Mouse (Mus musculus) CH12.LX (cell line): ENCODE measurements around the gene Rwdd2a. TPM values are rescaled to one million over a fixed set of nuclear protein-coding genes. Genes with fewer than 3 reads are reported as not detected.
A peak's percentile ranks its signal among the peaks of the same experiment; 100 is the strongest.

Source experiments
- DNase-seq: peaks from one replicate; pipeline ENCODE4 v3.0.0-alpha.2; 2013; ENCODE audit errors: extremely low read depth
- H3K27ac ChIP-seq: 2 replicates; pipeline ENCODE4 v1.5.1; 2012; ENCODE audit warnings: low read depth, mild to moderate bottlenecking, control low read depth, moderate library complexity; ENCODE audit not compliant: insufficient read depth
- H3K27me3 ChIP-seq: replicated peaks from 2 replicates; pipeline ENCODE3; 2012; ENCODE audit warnings: inconsistent platforms
- H3K36me3 ChIP-seq, 2 experiments: replicated peaks in 1 of 2; 2 replicates each; pipeline versions ENCODE3 to v1.6.1; 2012; ENCODE audit warnings: inconsistent platforms in 1 of 2, low read length in 1 of 2, mild to moderate bottlenecking in 1 of 2, mixed read lengths in 1 of 2, moderate library complexity in 1 of 2; ENCODE audit not compliant: control insufficient read depth in 1 of 2, insufficient read depth in 1 of 2
- H3K4me1 ChIP-seq, 2 experiments: 2 replicates each; pipeline ENCODE4 v1.6.1; 2012; ENCODE audit warnings: inconsistent platforms in 1 of 2, moderate library complexity in 1 of 2; ENCODE audit not compliant: insufficient read depth in 2 of 2, control insufficient read depth in 1 of 2
- H3K4me2 ChIP-seq: 2 replicates; pipeline ENCODE4 v1.6.1; 2012; ENCODE audit warnings: low read depth, mild to moderate bottlenecking, control low read depth; ENCODE audit not compliant: poor library complexity, insufficient read depth, severe bottlenecking
- H3K4me3 ChIP-seq, 3 experiments: fragments of 150-350 bp in 1 of 3; sonication (generic) in 1 of 3; replicated peaks in 1 of 3; 2 replicates each; pipeline versions ENCODE3 to v1.5.1; 2011 to 2012; ENCODE audit warnings: low read depth in 2 of 3, low read length in 2 of 3, mild to moderate bottlenecking in 2 of 3, moderate library complexity in 2 of 3, control low read depth in 1 of 3, improper control_type of control experiment in 1 of 3, inconsistent platforms in 1 of 3, mixed read lengths in 1 of 3; ENCODE audit not compliant: poor library complexity in 1 of 3
- H3K79me2 ChIP-seq: replicated peaks from 2 replicates; pipeline ENCODE4 v1.6.1; 2012; ENCODE audit warnings: mild to moderate bottlenecking, moderate library complexity; ENCODE audit not compliant: control insufficient read depth, poor library complexity, insufficient read depth, severe bottlenecking; ENCODE audit errors: extremely low read depth
- H3K9ac ChIP-seq: 2 replicates; pipeline ENCODE4 v1.6.1; 2012; ENCODE audit warnings: low read depth, mild to moderate bottlenecking, control low read depth, moderate library complexity; ENCODE audit not compliant: insufficient read depth
- H3K9me3 ChIP-seq: replicated peaks from 2 replicates; pipeline ENCODE3; 2012; ENCODE audit warnings: low read length, inconsistent platforms, mixed read lengths
- CHD1 ChIP-seq: IDR thresholded peaks from 2 replicates; pipeline ENCODE4 v1.6.1; 2012; ENCODE audit warnings: low read depth, low read length, improper control_type of control experiment, inconsistent platforms
- CTCF ChIP-seq, 2 experiments: IDR thresholded peaks in 1 of 2; conservative IDR thresholded peaks in 1 of 2; 2 replicates each; pipeline ENCODE4 v1.5.1; 2011 to 2012; ENCODE audit warnings: low read depth in 2 of 2, low read length in 2 of 2, improper control_type of control experiment in 1 of 2, inconsistent platforms in 1 of 2, mild to moderate bottlenecking in 1 of 2, moderate library complexity in 1 of 2
- E2F4 ChIP-seq: IDR thresholded peaks from 2 replicates; pipeline ENCODE4 v1.6.1; 2011; ENCODE audit warnings: low read depth, low read length, improper control_type of control experiment; ENCODE audit not compliant: insufficient replicate concordance
- ELF1 ChIP-seq: IDR thresholded peaks from 2 replicates; pipeline ENCODE4 v1.6.1; 2014; ENCODE audit warnings: low read depth, mild to moderate bottlenecking, inconsistent platforms, low read length, improper control_type of control experiment
- GABPA ChIP-seq: IDR thresholded peaks from 2 replicates; pipeline ENCODE4 v1.6.1; 2012; ENCODE audit warnings: low read depth, low read length, improper control_type of control experiment, inconsistent platforms; ENCODE audit not compliant: insufficient replicate concordance
- HCFC1 ChIP-seq: IDR thresholded peaks from 2 replicates; pipeline ENCODE4 v1.6.1; 2012; ENCODE audit warnings: low read depth, mild to moderate bottlenecking, inconsistent platforms, low read length, improper control_type of control experiment
- IRF4 ChIP-seq: IDR thresholded peaks from 2 replicates; pipeline ENCODE4 v1.6.1; 2014; ENCODE audit warnings: low read depth, mild to moderate bottlenecking, inconsistent platforms, low read length, improper control_type of control experiment
- MAX ChIP-seq: IDR thresholded peaks from 2 replicates; pipeline ENCODE4 v1.6.1; 2011; ENCODE audit warnings: low read length, improper control_type of control experiment
- MEF2A ChIP-seq: IDR thresholded peaks from 2 replicates; pipeline ENCODE4 v1.6.1; 2014; ENCODE audit warnings: low read depth, mild to moderate bottlenecking, inconsistent platforms, low read length, improper control_type of control experiment, borderline replicate concordance
- MXI1 ChIP-seq: IDR thresholded peaks from 2 replicates; pipeline ENCODE4 v1.6.1; 2011; ENCODE audit warnings: mild to moderate bottlenecking, low read depth, low read length, improper control_type of control experiment
- MYC ChIP-seq: IDR thresholded peaks from 2 replicates; pipeline ENCODE4 v1.6.1; 2011; ENCODE audit warnings: low read depth, mild to moderate bottlenecking, improper control_type of control experiment, low read length
- NELFE ChIP-seq: IDR thresholded peaks from 2 replicates; pipeline ENCODE4 v1.6.1; 2011; ENCODE audit warnings: low read depth, low read length, improper control_type of control experiment
- NRF1 ChIP-seq: IDR thresholded peaks from 2 replicates; pipeline ENCODE4 v1.6.1; 2014; ENCODE audit warnings: low read depth, mild to moderate bottlenecking, inconsistent platforms, low read length, improper control_type of control experiment, moderate library complexity
- POLR2A ChIP-seq: IDR thresholded peaks from 2 replicates; pipeline ENCODE4 v1.6.1; 2011; ENCODE audit warnings: low read depth, mild to moderate bottlenecking, improper control_type of control experiment, low read length
- POLR2AphosphoS2 ChIP-seq: IDR thresholded peaks from 2 replicates; pipeline ENCODE4 v1.6.1; 2011; ENCODE audit warnings: low read depth, low read length, improper control_type of control experiment
- SIN3A ChIP-seq: IDR thresholded peaks from 2 replicates; pipeline ENCODE4 v1.6.1; 2012; ENCODE audit warnings: low read length, improper control_type of control experiment, inconsistent platforms
- TBP ChIP-seq: conservative IDR thresholded peaks from 2 replicates; pipeline ENCODE4 v1.6.1; 2011; ENCODE audit warnings: low read depth, low read length, improper control_type of control experiment
- TCF12 ChIP-seq: IDR thresholded peaks from 2 replicates; pipeline ENCODE4 v1.6.1; 2014; ENCODE audit warnings: low read depth, mild to moderate bottlenecking, inconsistent platforms, low read length, improper control_type of control experiment
- UBTF ChIP-seq: IDR thresholded peaks from 2 replicates; pipeline ENCODE4 v1.6.1; 2012; ENCODE audit warnings: low read depth, mild to moderate bottlenecking, inconsistent platforms, low read length, improper control_type of control experiment, moderate library complexity
- USF1 ChIP-seq: IDR thresholded peaks from 2 replicates; pipeline ENCODE4 v1.6.1; 2014; ENCODE audit warnings: low read depth, mild to moderate bottlenecking, inconsistent platforms, low read length, improper control_type of control experiment
- ZC3H11A ChIP-seq: IDR thresholded peaks from 2 replicates; pipeline ENCODE4 v1.6.1; 2012; ENCODE audit warnings: low read depth, mild to moderate bottlenecking, inconsistent platforms, low read length, improper control_type of control experiment
- ZMIZ1 ChIP-seq: IDR thresholded peaks from 2 replicates; pipeline ENCODE4 v1.6.1; 2012; ENCODE audit warnings: low read depth, mild to moderate bottlenecking, inconsistent platforms, low read length, improper control_type of control experiment
- ZNF384 ChIP-seq: IDR thresholded peaks from 2 replicates; pipeline ENCODE4 v1.6.1; 2012; ENCODE audit warnings: low read depth, low read length, improper control_type of control experiment, inconsistent platforms
- dilution Hi-C: fragments of 300-500 bp; cut with MboI; formaldehyde crosslinking; loops from 2 replicates; pipeline ENCODE4 v1.14.3; 2020; ENCODE audit warnings: low sequenced_read_pairs; ENCODE audit not compliant: extremely low pct_unique_long_range_greater_than_20kb, extremely low pct_ligation_motif_present
- in situ Hi-C: fragments of 300-500 bp; cut with MboI; formaldehyde crosslinking; loops from 3 replicates; pipeline ENCODE4 v1.14.3; 2019; ENCODE audit warnings: low sequenced_read_pairs, low pct_ligation_motif_present, low pct_unique_long_range_greater_than_20kb, mixed read lengths
- polyA plus RNA-seq: library from polyadenylated mRNA; unstranded; fragments of >175 nt; gene quantifications from 2 replicates; pipeline ENCODE4 v1.2.1, GENCODE M21; 2012; ENCODE audit warnings: low read depth; ENCODE audit not compliant: insufficient read length
- total RNA-seq, 2 experiments: library from RNA; depleted of rRNA; stranded (reverse); fragments of 300-350 nt in 1 of 2; fragments of >200 nt in 1 of 2; gene quantifications; 2 replicates each; pipeline ENCODE4 v1.2.3; 2012 to 2014

Rwdd2a gene
- total RNA-seq (2012; rRNA removed) (1.7 TPM in 2 replicates), total RNA-seq (2014; rRNA removed) (2.8 and 2.9 TPM in 2 replicates), polyA plus RNA-seq (2.1 and 2.2 TPM in 2 replicates)

- dilution Hi-C loops = no loop called here
- H3K27ac ChIP-seq = peak within 1 kb of the TSS; percentile 50
Observed at GRCm38 (mm10) chr9:86571540-86572135, at the start of gene Rwdd2a, which contains the start of gene Pgm3. Gene Rwdd2a, plus strand, starts transcription at chr9:86571991. Gene Pgm3, minus strand, starts transcription at chr9:86571842.

GRCm38 (mm10) chr9:86522335-86522734 lies 49.5 kb upstream of the Rwdd2a start:
- H3K79me2 ChIP-seq = no peaks in the 10 kb centered on the region
- no peak overlapping the region for H3K27ac ChIP-seq
- H3K4me2 ChIP-seq = no peak overlapping the region
- DNase-seq = peak; percentile 33
- H3K9ac ChIP-seq = no peak overlapping the region
- H3K9me3 ChIP-seq = no peaks in the 10 kb centered on the region
- peaks cover 0 to 20% of the 10 kb centered on the region in 2 experiments; a peak in 2 of 4 replicates for H3K4me1 ChIP-seq
- peaks cover 28 to 67% of the 10 kb centered on the region in 2 experiments for H3K36me3 ChIP-seq
- H3K27me3 ChIP-seq = no peaks in the 10 kb centered on the region
- dilution Hi-C loops (no loop called here), in situ Hi-C loops (no loop called here)
- H3K4me3 ChIP-seq = no peak overlapping the region
- no peak for TF ChIP-seq GABPA
- TF ChIP-seq CTCF (conservative IDR thresholded peaks at IDR 0.05 in 1 of 2, IDR thresholded peaks at IDR 0.05 in 1 of 2; ENCODE audit: low read depth in 2 of 2, low read length in 2 of 2) = 0 out of 4 replicates have a peak, but pooled peaks of 1 of the 2 experiments have one; percentile 5
- TF ChIP-seq ZNF384 = peak; percentile 81
- TF ChIP-seq, all 38 proteins: peak for 2

More at GRCm38 (mm10) chr9:86571540-86572135, at the start of gene Rwdd2a, which contains the start of gene Pgm3:
- Histone ChIP-seq H3K79me2 (peaks cover 9% of the 10 kb centered on the region), H3K4me3 (peak within 1 kb of the TSS; percentile 84 to 93 (median 87)), H3K4me2 (peak within 1 kb of the TSS; percentile 90), H3K27me3 (no peaks in the 10 kb centered on the region), H3K36me3 (peaks cover 16 to 54% of the 10 kb centered on the region in 2 experiments), H3K9ac (peak within 1 kb of the TSS; percentile 48), H3K9me3 (no peaks in the 10 kb centered on the region), H3K4me1 (peaks cover 0 to 26% of the 10 kb centered on the region in 2 experiments; a peak in 2 of 4 replicates)
- TF ChIP-seq UBTF = 0 out of 2 replicates have a peak, but pooled peaks have one; percentile 30
- no peak for TF ChIP-seq E2F4
- TF ChIP-seq POLR2A = peak; percentile 96
- TF ChIP-seq ZMIZ1 = peak; percentile 40; the same call in 1 of the 2 replicates
- TF ChIP-seq IRF4 = no peak
- TF ChIP-seq MXI1 = peak; percentile 80
- peak; percentile 93 for TF ChIP-seq NELFE
- no peak for TF ChIP-seq CHD1
- 0 out of 2 replicates have a peak, but pooled peaks have one; percentile 20 for TF ChIP-seq MAX
- peak; percentile 72; the same call in 1 of the 2 replicates for TF ChIP-seq POLR2AphosphoS2
- peak; percentile 66 for TF ChIP-seq NRF1
- 0 out of 2 replicates have a peak, but pooled peaks have one; percentile 59 for TF ChIP-seq SIN3A
- peak; percentile 23; the same call in 1 of the 2 replicates for TF ChIP-seq MEF2A
- TF ChIP-seq TCF12 = peak; percentile 80; the same call in 1 of the 2 replicates
- peak; percentile 63 for TF ChIP-seq HCFC1
- TF ChIP-seq ZNF384 = no peak
- no peak for TF ChIP-seq ZC3H11A
- TF ChIP-seq TBP = peak; percentile 59; the same call in 1 of the 2 replicates
- TF ChIP-seq ELF1 = peak; percentile 91
- TF ChIP-seq USF1 = no peak
- TF ChIP-seq MYC = no peak
- peak; percentile 91 for DNase-seq
- in situ Hi-C loops = loop anchor here (10.0 to 25.0 kb wide), 2 partner anchors 107 to 834 kb away; partner anchors contain the start of genes Dop1a, Ibtk and Ube2cbp
